Mouse (Mus musculus) embryo, embryonic 9.5 days (tissue): ENCODE data around the gene Rtp3.

Source experiments
- DNase-seq: peaks from one replicate; pipeline ENCODE4 v3.0.0-alpha.2; 2017; ENCODE audit errors: extremely low spot score

The Rtp3 gene

DNA sequence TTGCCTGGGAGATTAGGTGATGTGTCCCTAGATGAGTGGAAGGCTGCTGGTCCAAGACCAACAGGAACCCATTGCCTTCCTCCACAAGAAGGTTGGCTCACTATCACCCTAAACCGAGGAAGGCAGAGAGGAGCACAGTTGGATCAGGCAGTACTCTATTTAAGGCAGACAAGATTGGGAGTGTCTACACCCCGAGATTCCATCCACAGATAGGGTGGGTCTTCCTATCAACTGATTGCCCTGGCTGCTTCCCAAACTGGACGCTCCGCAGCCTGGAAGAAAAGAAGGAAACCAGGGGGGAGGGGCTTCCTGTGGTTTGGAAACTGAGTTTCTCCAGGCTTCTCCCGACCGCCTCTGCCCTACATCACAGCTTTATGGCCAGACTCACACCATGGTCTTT lies at the start of gene Rtp3:
Gene Rtp3, minus strand, starts transcription at position 380 of the 400 bp plus-strand sequence.
- no peak for DNase-seq

DNA sequence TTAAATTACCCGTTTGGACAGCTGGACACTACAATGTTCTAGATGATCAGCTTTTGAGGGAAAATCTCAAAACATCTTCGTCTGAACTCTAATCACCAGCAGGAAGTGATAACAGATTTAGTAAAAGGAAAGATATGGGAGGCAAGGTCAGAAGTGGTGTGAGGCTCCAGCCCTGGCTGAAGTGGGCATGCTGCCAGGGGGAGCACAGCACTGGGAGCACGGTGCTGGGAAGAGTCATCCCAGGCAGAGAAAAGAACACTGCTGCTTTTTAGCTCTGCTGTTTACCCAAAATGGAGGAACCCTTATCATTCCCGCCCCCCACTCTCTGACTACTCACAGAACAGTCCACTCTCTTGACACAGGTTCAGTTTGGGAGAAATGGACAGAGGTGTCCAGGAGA lies 49.6 kb upstream of the Rtp3 start:
- no peak for DNase-seq

DNA sequence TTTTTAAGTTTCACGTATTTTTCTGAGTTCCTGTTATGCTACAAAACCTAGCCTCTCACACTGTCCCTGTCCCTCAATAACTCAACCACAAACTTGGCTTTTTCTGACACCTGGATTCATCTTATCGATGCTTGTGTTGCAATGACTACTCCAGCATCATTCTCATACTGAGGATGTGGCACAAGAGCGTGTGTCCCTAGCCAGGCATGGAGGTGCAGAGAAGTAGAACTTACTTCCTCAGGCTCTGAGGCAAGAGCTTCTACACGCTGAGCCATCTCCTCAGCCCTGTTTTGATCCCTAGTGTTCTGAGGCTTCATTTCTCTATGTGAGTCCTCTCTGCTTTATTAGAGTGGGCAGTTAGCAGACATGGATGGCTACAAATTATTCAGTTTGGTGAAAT lies 43.3 kb upstream of the Rtp3 start:
- no peak for DNase-seq

DNA sequence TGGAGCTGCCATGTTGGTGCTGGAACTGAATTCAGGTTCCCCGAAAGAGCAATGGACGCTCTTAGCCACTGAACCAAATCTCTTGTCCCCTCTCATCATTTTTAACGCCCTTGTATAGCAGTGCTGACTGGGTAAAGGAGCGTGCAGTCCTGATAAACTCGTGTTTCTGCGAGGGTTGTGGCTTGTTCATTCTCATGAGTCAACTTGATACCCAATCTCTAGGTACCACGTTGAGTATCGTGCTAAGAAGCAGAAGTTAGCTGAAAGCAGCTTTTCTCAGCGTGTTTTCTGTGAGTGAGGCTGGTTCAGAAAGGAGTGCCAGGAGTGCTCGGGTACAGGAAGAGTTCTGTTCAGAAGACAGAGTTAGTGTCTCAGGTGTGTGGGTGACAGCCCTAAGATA lies 36.4 kb upstream of the Rtp3 start:
- no peak for DNase-seq

DNA sequence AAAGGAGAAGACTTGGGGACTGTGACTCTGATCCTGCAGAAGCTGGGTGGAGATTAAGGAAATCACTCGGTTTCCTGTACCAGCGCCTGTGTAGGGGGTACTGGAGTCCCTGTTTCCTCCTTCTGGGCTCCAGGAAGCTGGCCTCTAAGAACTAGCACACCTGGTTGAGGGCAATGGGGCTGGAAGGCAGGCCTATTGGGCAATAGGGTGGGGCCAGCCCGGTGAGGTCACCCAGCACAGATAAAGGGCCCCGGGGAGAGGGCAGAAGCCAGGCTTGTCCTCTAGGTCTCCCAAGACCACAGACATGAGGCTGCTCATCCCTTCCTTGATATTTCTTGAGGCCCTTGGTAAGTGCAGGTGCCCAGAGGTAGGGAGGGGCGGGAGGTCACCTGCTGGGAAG lies 28.6 kb upstream of the Rtp3 start, which contains the start of gene Ltf:
Gene Ltf, plus strand, starts transcription at position 250 of the 400 bp plus-strand sequence.
- no peak for DNase-seq

DNA sequence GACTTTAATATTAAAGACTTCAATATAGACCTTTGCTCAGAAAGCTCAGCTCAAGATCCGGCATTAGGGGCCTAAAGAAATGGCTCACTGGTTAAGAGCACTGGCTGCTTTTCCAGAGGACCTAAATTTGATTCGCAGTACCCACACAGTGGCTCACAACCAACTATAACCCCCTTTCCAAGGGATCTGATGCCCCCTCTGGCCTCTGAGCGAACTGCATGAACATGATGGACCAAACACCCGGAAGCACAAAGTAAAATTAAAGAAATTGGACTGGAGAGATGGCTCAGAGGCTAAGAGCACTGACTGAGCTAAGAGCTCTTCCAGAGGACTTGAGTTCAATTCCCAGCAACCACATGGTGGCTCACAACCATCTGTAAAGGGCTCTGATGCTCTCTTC lies 25.3 kb upstream of the Rtp3 start:
- DNase-seq = no peak

DNA sequence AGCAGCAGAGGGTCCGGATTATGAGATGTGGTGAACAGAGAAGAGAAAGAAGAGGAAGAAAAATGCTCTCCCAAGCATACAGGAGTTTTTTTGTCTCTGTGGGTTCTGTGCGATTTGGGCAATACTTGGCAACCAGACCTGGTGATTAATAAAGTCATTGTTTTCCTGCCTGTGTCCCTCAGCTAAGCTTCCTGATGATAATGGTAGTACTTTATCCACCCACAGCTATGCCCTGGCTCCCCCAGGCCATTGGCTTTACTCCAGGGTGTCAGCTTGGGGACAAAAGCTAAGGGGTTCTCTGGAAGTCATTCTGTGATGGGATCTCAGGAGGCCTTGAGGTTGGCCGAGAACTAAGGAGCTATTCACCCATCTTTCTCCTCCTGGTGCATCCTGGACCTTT lies 21.7 kb upstream of the Rtp3 start:
- DNase-seq = no peak

DNA sequence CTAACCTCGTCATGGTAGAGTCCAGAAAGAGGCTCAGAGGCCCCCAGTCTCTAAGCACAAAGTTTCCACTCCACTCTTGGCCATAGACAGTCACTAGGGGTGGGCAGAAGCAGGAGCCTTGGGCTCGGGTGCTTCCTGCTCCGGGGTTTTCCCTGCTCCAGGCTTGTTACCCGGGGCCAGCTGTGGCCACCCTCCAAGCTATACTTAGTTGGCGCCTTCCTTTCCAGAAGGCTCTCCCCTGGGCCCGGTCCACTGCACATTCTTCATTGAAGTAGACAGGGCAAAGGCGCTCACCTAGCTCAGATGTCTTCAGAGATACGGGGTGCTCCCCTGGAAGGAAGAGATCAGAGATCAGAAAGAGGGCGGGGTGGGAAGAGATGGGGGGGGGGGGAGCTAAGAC lies 21.2 kb upstream of the Rtp3 start:
- DNase-seq = no peak

DNA sequence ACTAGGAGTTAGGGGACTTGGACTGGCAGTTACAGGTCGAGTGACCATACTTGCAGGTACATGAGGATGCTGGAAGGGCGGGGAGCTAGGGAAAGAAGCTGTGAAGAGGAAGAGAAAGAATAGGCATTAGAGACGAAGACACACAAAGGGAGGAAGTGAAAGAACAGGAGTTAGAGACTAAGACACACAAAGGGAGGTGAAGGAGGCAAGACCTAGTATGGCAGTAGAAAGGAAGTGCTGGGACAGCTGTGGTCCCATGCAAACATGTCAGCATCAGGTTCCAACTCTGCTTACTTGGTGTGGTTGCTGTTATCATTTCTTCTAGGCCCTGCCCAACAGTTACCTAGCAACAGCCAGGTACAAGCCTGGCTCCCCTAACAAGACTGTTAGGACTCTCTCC lies 19.4 kb upstream of the Rtp3 start:
- DNase-seq = no peak

DNA sequence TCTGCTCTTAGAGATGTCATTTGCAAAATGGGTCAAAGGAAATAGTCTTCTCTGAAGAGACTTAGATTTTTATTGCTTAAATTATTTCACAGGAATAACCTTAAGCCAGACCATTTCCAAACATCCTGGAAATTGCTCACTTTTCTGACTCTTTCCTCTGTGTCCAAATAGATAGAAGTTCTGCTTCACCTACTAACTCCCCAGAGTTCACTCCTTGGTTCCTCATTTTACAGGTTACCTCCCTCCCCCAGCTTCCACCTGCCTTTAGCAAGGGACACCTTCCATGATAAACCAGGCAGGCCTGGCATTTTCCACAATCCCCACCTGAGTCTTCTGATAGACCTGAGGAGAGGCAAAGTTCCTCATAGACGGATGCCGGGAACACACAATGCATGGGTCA lies 16.2 kb upstream of the Rtp3 start:
- no peak for DNase-seq

DNA sequence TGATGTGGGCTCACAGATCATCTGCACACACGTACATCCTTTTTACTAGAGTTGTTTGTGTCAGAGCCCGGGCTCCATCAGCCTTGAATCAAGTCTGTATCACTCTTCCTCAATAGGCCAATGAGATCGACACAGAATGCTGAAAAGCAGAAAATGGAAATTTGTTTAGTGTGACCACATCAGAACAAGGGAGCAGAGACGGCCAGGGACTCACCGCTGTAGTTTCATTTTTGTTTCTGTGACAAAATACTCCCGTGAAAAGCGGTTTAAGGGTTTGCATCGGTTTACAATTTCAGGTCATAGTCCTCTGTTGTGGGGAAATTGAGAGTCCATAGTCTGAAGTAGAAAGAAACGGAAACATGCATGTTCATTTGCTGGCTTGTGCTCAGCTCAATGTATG lies 12.9 kb upstream of the Rtp3 start:
- DNase-seq = no peak

DNA sequence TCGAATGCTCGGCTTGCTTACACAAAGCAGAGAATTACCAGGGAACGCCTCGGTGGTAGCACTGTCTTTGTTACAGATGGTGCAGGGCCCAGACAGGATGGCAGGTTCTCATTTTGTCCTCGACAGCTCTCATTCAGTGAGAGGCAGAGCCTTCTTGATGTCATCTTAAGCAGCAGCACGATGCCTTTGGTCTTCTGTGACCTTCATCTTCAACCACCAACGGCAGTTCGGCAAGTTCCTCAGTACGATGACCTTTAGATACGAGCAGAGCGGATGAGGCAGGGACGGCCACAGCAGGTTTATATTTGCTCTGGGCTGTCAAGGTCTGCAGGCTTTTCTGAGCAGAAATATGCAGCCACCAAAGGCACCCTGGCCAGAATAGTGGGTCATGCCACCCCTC lies 11.2 kb upstream of the Rtp3 start:
- DNase-seq = no peak

DNA sequence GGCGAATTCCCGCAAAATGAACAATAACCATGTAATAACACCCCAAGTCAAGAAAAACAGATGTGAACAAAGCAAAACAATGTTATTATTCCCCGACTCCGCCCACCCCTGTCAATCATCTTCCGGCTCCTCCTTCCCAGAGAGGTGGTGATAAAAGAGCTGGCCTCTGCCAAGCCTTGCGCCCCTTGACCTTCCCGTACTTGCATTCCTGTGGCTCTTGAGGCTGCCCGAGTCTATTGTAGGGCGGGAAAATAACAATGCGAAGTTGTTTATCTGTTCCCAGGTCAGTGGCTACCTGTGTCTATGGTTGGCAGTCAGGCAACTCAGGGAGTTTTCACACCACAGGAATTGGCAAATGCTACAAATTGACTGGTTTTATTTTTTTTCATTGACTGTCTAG lies 9.5 kb upstream of the Rtp3 start:
- no peak for DNase-seq

DNA sequence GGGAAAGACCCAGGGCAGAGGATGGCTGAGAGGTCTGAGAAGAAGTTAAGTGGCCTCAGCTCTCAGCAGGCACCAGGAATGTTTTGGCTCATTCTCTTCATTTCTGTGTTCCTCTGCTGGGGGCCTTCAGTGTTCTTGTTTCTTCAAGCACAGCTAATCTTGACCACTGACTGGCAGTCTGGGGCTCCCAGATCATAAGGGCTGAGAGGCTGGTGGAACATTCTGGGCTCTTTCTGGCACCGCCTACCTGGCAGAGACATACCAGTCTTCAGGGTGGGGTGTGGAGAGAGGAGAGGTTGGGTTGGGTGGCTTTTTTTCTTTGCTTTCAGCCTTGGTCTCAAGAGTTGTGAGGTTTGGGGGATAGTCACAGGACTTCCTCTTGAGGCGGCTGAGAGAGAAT lies 8.7 kb upstream of the Rtp3 start:
- no peak for DNase-seq

DNA sequence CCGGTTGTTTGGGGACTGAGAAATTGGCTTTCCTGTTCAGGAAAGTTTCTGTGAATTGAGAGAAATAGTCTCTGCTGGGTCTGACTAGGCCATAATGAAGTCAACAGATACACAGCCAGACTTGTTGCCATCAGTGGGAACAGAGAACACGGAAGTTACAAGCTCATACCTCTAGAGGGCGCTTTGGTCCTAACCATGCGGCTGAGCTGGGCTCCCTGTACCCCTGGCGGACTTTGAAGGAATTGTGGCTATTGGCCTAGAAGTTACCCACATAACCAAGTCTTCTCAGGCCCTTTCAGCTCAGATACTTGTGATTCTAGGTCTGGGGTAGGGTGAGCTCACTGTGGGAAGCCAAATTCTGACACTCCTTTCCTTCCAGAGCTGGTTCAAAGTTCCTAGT lies 6.9 kb upstream of the Rtp3 start:
- DNase-seq = peak; percentile 75

DNA sequence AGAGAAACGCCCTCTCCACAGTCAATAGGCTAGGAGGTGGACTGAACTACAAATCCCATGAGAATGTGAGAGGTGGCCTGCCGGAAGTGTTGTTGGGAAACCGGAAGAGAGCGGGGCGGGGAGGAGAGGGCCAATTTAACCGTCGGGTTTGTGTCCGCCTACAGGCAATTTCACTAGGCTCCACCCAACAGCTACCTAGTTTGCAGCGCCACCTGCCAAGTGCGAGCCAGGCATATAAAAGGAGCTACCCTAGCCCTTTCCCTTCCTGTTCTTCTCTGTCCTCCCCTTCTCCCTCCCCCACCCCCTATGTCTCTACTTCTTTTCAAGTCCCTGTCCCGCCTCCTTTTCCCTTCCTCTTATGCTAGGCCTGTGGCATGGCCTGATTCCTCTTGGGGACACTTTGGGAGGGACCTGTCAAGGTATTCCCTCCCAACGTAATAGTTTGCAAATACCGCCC lies 4.4 kb upstream of the Rtp3 start:
- peak; percentile 84 for DNase-seq

DNA sequence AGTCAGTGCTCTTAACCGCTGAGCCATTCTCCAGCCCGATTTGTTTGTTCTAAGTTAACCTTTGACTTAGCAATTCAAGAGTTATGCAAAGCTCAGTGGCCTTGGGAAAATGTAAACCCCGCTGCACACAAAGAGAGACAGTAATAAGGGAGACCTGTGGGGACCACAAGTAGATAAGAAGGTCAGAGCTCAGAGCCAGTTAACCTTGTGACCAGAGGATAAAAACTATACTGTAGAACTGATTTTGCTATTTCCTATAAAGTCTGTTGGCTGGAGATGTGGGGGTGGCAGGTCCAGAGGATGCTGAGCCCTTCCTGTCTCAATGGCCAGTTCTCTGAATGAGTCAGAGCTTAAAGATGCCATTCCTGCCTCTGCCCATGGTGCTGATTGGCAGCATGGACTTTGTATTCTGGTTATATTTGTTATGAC lies 2.9 kb upstream of the Rtp3 start:
- DNase-seq = no peak

DNA sequence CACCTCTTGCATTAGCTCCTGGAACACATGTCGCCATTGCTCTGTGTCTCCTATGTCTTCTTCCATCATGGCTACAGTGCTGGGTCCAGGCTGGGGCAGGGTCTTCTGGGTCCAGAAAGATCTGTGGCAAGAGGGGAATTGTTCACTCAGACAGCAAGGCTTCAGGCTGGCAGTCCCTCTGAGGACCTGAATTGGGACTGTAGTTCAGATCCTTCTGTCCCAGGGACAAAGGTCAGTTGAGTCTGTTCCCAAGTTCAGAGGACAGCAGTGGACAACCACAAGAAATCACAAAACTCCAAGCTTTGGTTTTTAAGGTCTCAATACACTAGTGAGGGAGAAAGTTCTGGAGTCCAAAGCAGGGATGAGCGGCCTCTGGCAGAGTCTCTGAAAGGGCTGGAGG lies 840 bp downstream of the Rtp3 start:
- DNase-seq = no peak

DNA sequence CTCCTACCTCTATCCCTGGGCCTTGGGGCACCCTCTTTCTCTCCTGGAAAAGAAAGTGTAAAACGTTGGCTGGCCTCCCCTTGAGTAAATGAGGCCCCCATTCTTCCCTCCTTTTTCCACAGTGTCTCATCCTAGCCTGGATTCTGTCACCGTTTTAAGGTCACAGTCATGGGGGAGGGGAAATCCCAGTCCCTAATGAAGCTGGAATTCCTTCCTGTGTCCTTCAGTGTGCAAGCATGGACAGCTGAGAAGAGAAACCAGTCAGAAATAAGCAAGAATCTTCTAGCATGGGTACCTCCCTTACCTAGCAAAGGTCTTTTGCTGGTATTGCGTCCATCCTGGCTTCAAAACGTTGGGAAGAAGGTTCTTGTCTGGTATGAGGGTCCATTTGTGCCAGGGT lies 1.2 kb downstream of the Rtp3 start:
- no peak for DNase-seq

DNA sequence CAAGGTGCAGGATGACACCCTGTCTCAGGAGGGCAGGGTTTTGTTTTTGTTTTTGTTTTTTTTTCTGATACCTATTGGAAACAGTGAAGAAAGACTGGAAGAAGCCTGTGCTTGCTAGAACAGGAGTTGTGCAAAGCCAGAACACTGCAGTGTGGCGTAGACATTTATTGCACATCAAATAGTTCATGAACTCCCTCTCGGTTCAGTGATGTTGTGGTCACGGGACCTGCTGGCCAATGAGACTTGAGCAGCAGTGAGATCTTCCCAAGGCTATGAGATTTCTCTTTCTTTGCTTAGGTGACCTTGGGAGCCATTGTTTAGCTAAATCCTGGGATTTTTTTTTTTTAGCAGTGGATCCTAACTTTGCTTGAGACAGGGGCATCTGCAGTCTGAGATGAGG lies 2.3 kb downstream of the Rtp3 start:
- no peak for DNase-seq

DNA sequence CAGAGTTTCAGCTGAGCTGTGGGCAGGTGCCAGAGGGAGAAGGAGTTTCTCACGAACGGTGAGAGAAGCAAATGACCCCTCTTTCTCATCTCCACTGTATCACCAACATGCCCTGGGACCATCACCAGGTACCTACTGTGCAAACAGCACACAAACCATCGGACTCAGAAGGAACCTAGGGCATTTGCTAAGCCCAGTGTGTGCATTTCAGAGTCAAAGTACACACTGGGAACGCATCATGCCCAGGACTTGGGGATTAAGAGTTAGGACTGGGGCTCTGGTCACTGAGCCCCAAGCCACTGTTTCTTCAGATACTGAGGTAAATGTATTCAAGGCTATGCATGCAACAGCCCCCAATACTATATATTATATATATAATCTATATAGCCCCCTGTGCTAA lies 3.1 kb downstream of the Rtp3 start:
- DNase-seq = no peak

DNA sequence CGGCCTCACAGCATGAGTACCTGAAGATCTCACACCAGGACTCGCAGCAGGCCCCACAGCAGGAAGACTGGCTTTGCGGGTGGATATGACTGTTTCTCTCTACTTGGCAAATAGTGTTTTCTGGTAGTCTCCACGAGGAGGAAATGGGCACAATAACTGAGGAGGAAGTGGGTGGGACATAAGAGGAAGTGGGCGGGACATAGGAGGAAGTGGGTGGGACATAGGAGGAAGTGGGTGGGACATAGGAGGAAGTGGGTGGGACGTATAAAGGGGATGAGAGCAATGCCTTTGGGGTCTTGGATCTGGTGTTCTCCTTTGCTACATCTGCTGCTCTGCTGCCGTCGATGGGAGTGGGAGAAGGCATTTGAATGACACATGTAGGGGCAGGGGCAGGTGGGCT lies 4.4 kb downstream of the Rtp3 start:
- DNase-seq = no peak

DNA sequence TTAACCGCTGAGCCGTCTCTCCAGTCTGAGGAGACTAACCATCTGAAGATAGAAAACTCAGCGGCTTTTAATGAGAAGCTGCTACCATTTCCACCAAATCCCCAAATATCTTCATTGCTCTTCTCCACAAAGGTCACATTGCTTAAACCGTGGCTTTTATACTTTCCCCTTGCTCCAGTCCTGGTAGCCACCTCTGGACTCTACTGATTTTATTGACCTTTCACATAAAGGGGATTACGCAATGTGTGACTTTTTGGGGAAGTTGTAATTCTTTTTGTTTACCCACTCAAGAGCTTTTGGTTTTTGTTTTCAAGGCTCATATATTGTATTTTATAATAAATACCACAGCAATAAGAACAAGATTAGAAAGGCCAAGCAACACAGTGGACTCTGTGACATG lies 4.8 kb downstream of the Rtp3 start:
- no peak for DNase-seq

DNA sequence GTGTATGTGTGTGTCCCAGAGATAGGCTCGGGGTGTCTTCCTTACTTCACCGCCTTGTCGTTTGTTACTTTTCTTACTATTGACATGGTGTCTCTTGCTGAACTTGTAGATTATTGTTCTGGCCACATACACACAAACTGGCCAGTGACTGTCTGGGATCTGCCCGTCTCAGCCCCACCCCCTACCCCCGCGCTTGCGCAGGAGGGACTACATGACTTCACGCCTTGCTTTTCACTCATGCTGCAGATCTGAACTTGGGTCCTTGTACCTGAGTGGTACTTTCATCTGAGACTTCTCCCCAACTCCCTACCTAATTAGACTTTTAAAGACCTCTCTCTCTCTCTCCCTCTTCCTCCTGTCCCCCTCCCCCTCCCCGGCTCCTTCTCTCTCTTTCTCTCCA lies 6.3 kb downstream of the Rtp3 start:
- no peak for DNase-seq

DNA sequence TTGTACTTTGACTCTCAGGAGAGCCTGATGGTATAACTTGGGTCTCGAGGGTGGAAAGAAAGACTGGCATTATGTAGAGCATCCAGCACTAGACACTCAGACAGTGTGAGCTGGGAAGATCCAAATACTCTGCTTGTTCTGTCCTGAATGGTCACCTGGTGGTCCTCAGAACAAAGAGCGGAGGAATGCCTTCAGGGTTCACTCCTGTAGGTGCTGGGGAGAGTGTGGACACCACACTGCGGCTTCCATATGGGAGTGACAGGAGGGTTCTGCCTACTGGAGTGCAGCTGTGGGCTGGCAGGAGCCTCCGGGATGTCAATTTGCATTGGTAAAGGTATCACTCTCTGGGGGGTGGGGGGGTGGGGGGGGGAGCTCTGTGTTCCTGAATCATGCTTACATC lies 8.0 kb downstream of the Rtp3 start:
- no peak for DNase-seq
